Mouse (Mus musculus): ENCODE data around the gene Kcnab3.

The Kcnab3 gene

GRCm38 (mm10) chr11:69332713-69333253, 6.7 kb downstream of the Kcnab3 start:
- peak; percentile 55 to 70 for DNase-seq

GRCm38 (mm10) chr11:69333922-69334321, 7.9 kb downstream of the Kcnab3 start:
- DNase-seq, result no peak

GRCm38 (mm10) chr11:69334796-69335195, 8.7 kb downstream of the Kcnab3 start:
- DNase-seq, result no peak

GRCm38 (mm10) chr11:69340161-69341131, 14.4 kb downstream of the Kcnab3 start, which contains the start of gene Rnf227:
Rnf227 (plus strand) TSS chr11:69340461.
- DNase-seq, result peak; percentile 81 to 87

GRCm38 (mm10) chr11:69346441-69346840, 20.4 kb downstream of the Kcnab3 start:
- DNase-seq, result no peak

GRCm38 (mm10) chr11:69356544-69356943, 30.5 kb downstream of the Kcnab3 start:
- DNase-seq, result no peak

GRCm38 (mm10) chr11:69357690-69358089, 31.6 kb downstream of the Kcnab3 start:
- no peak for DNase-seq

- no peak for DNase-seq
Observed at GRCm38 (mm10) chr11:69362021-69362420, 36.0 kb downstream of the Kcnab3 start.

GRCm38 (mm10) chr11:69362479-69362878, 36.4 kb downstream of the Kcnab3 start:
- no peak for DNase-seq

- DNase-seq, result no peak
Observed at GRCm38 (mm10) chr11:69364376-69364775, 38.3 kb downstream of the Kcnab3 start.

- peak; percentile 95 to 96 for DNase-seq
Observed at GRCm38 (mm10) chr11:69364910-69365309, 38.9 kb downstream of the Kcnab3 start.

GRCm38 (mm10) chr11:69365722-69366121, 39.7 kb downstream of the Kcnab3 start:
- no peak for DNase-seq

- peak; percentile 99 for DNase-seq
Observed at GRCm38 (mm10) chr11:69366157-69366854, 40.2 kb downstream of the Kcnab3 start.

- DNase-seq, result peak; percentile 49 to 62
Observed at GRCm38 (mm10) chr11:69366855-69367615, 41.0 kb downstream of the Kcnab3 start.

- peak; percentile 63 to 76 for DNase-seq
Observed at GRCm38 (mm10) chr11:69367616-69368355, 41.7 kb downstream of the Kcnab3 start.

GRCm38 (mm10) chr11:69368356-69369214, 42.5 kb downstream of the Kcnab3 start:
- peak; percentile 67 to 79 for DNase-seq

- peak in 1 of 2 experiments; percentile 48 for DNase-seq
Observed at GRCm38 (mm10) chr11:69369215-69369989, 43.3 kb downstream of the Kcnab3 start, which contains the start of gene Chd3. Chd3 (minus strand) TSS chr11:69369406.

- no peak for DNase-seq
Observed at GRCm38 (mm10) chr11:69369990-69370816, 44.1 kb downstream of the Kcnab3 start.

GRCm38 (mm10) chr11:69370817-69371215, 44.8 kb downstream of the Kcnab3 start:
- no peak for DNase-seq

Measured in kidney, postnatal 4 days (tissue).